Mouse (Mus musculus): Measurements from ENCODE around the gene Kcnj14.

The Kcnj14 gene

DNA sequence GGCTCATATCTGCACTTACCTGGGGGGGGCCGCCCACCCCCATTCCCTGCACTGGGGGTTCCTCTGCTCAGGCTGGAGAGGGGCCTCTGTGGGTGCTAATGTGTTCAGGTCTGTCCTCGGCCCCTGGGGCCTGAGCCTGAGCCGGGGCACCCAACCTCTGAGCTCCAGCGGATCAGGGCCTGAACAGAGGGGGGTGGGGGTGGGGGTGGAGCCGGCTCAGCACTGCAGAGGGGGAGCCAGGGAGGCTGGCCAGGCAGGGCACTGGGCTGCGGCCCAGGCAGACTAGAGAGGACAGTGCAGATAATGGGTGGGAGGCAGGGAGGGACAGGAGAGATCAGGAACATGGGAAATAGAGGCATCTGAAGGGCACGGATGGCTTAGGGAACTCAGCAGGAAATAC, at the start of gene Kcnj14:
Gene Kcnj14 (minus strand): TSS at position 185 of the 400 bp plus-strand sequence.
- no peak for DNase-seq

DNA sequence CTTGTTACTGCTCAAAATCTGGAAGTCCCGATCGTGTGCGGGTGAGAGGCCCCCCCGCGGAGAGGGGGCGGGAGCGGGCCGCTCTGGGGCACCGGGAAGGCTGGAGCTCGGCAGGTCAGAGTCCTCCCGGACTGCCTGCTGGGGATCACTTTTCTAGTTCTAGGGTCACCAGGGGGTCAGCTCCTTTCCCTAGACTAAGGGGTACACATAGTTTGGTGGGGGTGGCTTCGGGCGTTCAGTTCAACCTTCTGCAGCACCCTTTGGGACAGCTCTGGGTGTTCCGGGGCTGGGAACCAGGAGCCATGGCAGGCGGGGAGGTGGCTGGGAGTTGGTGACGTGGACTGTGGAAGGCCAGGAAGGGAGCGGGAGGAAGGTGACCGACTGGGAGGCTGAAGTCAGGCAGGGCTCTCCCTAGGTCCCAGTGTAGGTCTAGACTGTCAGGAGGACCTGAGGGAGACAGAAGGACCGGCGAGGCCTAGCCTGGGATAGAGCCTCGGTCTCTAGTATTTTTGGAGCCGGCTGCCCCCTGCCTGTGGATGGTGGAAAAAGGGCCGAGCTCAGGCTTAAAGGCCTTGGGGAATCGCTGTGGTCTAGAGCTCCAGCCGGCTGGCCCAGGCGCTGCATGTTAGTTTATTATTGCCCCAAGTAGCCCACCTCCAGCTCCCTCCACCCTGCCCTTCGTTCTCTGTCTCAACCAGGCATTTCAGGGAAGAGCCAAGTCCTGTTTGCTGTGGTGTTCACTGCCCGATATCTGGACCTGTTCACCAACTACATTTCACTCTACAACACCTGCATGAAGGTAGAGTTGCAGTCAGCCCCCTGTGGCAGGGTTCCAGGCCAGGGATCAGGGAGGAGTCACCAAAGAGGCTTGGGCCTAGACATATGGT, 48.7 kb upstream of the Kcnj14 start:
- DNase-seq, result peak; percentile 69 to 72

DNA sequence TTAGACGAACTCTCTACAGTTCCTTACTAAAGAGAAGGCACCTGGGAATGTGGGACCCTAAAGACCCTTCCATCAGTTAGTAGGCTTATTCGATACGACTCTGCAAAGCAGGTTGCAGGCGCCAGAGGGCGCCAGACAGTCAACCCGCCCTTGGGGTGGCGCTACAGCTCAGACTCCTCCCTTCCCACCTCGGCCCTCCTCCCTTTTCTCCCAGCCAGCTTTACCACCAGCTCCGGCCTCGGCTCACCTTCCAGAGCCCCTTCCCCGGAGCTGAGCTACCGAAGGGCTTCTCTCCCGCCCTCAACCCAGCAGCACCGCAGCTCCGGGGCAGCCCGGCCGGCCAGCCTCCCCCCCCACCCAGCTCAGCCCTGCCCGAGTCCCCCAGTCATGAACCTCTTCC, 48.0 kb upstream of the Kcnj14 start, which contains the start of gene Kdelr1:
Gene Kdelr1 (plus strand): TSS at position 149 of the 400 bp plus-strand sequence.
- peak; percentile 94 to 96 for DNase-seq

DNA sequence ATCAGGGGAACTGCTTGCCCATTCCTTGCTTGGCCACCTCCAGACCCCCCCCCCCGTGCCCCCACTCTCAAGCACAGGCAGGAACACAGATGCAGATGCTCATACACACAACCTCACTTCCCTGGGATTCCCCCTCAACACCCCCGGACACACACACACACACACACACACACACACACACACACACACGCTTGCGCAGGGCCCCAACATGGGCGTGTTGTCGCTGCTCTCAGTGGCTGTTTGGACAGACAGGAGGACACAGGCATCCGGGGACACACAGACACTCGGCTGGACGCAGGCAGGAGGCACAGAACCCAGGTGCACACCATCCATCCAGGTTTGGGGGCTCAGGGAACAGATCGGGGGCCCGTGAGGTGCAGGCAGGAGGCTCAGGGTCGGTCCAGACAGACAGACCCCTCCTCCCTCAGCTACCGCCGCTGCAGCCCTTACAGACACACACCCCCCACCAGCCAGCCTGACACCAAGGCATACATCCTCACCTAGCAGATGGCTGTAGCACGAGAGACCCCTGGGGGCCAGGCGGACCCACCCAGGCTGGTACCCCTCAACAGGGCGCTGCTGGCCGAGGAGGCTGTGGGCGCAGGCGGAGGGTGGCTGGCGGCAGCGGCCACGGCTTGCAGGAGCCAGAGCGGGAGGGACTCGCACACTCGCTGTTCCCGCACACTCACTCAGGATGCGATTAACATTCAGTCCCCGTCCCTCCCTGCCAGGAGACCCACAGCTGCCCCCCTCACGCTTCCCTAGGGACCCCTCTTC, 45.9 kb upstream of the Kcnj14 start:
- DNase-seq, result peak; percentile 37 to 46

DNA sequence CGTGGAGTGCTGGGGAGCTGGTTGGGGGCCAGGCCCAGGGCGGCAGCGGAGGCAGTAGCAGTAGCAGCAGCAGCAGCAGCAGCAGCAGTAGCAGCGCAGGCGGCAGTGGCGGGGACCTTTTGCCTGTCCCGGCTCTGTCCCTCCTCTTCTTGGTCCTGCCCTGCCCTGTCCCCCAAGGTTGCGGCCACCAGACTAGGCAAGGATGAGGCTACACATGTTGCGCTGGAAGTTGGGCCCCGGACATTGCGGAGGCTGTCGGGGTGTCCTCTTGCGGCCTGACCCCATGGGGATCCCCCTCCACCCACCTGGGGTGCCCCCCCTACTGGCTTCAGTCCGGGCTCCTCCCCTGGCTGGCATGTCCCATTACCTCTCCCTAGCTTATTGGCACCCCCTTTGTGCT, 45.2 kb upstream of the Kcnj14 start:
- DNase-seq, result peak in 1 of 2 experiments; percentile 40

DNA sequence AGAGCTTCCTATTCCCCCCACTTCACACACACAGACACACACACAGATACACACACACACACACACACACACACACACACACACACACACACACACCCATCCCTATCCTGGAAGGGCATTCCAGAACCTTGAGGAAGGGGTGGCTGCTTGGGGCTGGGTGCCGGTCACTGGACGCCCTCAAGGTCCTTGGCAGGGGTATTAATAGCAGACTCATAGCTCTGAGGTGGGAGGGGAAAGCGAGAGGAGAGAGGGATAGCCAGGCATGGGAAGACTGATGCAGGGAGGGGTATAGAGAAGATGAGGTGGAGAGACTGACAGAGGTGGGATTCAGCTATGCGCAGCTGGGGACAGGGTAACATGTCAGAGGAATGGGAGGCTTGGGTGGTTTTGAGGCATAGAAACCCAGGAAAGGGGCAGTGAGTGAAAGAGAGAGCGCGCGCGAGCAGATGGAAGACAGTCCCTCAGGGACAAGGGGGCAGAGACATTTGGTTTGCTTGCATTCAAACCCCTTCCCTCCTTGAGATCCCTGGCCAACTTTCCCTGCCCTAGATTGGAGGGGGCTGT, 44.6 kb upstream of the Kcnj14 start:
- peak in 1 of 2 experiments; percentile 36 for DNase-seq

DNA sequence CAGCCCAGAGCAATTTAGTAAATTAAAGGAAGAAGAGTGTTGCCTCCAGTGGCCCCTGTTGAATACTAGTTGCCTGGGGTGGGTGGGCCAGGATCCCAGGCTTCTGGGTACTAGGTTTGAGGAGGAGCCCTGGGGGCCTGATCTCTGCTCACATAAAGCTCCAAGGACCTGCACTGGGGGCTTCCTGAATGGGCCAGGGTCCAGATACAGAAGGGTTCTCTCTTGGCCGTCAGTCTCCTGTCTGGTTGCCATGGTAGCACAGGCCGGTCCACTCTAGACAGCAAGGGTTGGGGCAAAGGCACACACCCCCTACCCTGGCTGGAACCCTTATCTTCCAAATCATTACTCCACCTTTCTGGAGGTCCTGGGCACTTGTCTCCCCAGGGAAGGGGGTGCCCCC, 43.3 kb upstream of the Kcnj14 start:
- peak in 1 of 2 experiments; percentile 35 for DNase-seq

DNA sequence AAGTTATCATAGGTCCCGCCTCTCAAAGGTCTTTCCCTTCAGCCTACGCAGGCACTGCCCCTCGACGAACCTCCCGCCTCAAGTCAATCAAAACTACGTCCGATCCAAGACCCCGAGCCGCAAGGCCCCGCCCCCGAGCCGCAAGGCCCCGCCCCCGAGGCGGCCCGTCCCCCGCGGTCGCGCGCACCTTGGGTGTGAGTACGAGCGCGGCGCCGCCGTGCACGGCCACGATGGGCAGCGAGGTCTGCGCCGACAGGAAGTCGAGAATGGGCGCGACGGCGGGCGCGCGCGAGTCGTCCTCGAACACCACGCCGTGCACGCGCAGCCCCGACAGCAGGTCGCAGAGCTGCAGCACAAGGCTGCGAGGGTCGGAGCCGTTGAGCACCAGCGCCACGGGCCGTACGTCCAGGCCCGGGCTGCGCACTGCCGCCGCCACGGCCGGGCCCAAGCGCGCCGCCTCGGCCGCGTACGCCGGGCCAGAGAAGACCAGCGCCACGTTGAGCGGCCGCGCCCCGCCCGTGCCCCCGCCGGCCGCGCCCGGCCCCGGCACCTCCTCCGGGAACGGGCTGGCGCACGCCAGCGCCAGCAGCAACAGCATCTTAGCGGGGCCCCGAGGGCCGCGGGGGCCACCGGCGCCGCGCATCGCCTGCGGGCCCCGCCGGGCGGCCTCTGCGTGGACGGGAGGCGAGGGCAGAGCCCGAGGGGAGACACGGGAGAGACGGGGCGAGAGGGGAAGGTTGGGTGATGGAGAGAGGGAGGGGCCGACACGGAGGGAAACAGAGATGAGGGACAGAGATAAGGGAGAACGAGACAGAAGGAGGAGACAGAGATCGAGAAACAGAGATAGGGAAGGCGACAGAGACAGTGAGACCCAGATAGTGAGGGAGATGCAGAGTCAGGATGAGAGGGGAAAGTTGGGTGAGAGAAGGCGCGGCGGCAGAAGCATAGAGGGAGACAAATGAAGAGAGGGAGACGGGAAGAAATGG, 41.6 kb upstream of the Kcnj14 start:
- peak; percentile 85 to 92 for DNase-seq

DNA sequence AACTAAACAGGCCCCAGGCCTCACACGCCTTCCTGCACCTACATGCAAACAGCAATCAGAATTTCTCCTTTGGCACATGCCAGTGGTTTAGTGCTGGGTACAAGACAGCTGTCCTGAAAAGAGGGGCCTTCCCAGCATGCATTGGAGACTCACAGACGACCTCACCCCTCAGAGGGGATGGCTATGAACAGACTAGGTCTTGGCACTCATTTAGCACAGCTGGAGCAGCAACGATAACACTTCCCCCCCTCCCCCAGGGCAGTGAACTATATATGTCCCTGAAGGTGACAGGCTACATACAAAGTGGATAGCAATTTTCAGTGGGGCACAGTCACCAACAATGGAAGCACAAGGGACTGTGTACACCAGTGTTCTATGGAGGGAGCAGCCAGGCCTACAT, 39.9 kb upstream of the Kcnj14 start:
- no peak for DNase-seq

DNA sequence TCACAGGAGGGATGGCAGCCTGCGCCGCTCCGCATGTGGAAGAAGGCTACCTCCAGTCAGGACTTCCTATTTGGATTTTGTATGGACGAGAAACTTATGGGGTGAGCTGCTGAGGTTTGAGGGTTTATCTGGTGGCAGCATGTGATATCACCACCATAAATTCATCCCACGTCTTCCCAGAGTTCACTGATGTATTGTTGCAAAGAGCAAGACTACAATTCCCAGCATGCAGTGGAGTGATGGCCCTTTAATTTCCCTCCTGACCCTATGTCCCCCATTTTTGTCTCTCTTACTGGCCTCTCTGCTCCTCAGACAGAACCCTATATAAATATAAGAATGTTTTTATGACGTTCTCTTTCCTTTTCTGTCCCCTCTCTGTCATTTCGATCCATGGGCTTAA, 38.2 kb upstream of the Kcnj14 start:
- no peak for DNase-seq

DNA sequence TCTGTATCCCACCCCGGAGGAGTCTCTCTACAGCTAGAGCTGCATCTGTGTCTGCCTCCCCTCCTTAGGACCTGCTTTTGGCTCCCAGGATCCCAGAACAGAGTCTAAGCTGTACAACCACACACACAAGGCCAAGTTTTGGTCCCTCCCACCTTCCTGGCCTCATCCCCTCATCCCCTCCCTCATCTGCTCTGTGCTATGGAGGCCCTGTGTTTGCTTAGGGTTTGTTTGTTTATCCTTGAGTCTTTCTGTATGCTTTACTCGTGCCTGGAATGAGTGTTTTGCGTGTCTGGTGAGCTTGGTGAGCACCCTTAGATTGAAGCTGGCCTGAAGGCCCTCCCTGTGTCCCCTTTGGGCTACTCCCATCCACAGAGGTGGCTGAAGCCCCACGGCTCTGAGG, 34.4 kb upstream of the Kcnj14 start:
- no peak for DNase-seq

DNA sequence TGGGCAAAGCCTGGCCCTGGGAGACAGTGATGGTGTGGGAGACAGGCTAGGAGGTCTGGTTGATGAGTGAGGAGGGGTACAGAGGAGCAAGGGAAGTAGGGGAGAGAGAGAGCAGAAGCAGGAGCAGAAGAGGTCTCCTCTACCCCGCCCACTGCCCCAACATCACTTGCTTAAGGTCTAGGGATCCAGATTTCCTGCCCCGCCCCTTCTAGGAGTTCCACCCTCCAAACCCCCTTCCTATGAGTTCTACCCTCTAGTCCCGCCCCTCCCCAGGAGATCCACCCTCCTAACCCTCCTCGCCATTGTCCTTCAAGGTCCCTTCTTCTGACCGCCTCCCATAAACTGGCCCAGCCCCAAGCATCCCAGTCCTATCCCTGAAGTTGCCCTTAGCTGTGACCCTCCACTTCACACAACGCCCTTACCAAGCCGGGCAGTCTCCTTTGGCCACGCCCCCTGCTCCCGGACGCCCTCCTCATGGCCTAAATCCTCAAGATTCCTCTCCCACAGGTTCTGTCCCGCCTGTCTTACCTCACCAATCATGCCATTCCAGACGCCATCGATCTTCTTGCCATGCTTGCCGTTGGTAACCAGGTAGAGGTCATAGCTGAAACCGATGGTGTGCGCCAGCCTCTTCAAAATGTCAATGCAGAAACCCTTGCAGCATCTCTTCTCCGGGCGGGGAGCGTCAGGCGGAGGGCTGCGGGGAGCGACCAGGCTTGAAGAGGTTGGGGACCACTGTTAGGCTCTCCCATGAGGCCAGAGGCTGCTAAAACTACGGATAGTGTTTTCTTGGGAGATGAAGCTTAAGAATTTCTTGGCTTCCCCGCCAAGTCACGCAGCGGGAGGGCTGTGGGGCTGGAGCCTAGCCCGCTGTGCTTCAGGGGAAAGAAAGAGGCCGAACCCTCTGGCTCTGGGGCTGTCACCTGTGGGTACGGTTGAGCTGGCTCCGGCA, 32.6 kb upstream of the Kcnj14 start:
- DNase-seq, result peak; percentile 56 to 66

DNA sequence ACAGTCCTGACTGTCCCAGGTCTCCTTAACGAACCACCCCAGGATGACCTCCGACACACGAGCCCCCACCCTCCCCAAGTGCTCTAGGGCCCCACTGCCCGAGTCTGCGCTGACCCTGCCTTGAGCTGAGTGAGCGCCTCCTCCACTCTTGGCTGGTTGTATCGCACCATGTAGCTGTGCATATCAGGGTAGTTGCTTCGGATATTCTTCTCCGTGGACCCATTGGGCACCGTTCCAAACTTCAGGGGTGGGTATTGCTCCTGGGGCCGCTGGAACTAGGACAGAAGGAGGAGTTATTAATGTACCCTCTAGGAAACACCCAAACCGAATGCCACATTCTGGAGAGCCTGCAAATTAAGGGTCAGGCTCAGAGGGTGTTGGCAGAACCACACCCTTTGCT, 28.5 kb upstream of the Kcnj14 start:
- no peak for DNase-seq

DNA sequence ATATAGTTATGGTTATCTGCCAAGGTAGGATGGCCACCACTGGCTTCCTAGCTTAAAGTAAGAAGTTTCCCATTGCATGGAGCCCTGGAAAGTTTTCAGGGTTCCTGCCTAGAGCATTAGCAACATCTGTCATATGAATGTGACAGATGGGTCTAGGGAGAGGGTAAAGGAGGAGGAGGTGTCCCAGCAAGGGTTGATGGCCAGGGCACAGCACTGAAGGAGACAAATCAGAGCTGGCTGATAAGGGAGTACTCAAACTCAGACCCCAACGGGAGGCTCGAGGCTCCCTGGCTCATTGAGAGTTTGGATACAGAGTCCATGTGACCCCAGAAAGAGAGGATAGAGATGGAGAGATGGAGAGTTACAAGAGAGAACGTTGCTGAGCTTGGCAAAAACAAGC, 26.1 kb upstream of the Kcnj14 start:
- no peak for DNase-seq

DNA sequence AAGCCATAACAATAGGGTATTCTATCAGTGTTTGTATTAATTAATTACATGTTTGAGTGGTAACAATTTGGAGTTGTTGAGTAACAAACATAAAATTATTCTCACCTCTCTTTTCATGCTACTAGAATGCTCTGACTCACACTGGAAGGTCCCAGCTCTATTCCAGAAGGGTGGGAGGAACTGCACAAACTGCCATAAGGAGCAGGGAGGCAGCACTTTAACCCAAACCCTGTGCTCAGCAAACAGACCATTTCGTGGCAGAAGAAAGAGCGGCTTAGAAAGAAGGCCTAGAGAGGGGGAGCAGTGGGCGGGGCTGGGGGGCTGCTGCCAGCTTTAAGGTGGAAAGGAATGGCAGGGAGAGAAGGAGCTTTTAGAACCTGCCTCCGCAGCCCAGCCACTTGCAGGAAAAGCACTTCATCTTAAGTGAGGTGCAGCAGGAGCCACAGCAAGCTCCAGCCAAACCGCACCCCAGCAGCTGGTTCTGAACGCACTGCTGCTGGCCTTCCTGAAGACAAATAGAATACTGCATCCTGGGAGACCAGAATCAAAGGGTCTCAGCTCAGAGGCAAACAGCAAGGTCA, 24.0 kb upstream of the Kcnj14 start:
- no peak for DNase-seq

DNA sequence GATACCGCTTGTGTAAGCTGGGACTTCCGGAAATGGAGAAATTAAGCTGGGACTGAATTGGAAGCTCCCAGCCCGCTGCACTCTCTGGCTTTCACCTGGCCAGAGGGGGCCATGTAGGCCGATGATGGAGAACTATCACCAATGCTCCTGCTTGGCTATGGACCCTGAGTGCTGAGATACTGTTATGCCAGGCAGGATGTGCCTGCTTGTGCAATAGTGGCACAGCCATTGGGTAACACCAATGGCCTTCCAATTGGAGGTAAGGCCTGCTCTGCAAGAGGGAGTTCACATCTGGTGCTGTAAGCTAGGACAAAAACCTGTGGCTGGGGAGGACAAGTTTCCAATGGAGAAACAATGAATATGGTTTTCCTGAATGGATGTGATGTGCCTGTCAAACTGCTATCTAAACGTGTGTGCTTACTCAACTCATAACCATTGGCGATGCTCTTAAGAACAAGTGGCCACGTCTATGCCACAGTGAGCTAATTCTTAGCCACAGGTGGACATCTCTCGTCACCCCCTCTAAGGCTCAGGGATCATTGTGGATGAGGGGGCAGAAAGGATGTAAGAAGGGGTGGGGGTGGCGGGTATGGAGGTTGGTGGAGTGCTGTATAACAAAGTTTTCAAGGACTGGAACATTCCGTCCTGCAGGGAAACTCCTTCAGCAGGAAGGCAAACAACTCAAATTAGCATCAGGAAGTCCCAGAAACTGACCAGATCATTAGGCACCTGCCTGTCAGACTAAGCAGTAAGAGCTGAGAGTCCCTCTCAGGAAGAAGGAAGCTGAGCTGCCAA, 18.6 kb upstream of the Kcnj14 start:
- no peak for DNase-seq

DNA sequence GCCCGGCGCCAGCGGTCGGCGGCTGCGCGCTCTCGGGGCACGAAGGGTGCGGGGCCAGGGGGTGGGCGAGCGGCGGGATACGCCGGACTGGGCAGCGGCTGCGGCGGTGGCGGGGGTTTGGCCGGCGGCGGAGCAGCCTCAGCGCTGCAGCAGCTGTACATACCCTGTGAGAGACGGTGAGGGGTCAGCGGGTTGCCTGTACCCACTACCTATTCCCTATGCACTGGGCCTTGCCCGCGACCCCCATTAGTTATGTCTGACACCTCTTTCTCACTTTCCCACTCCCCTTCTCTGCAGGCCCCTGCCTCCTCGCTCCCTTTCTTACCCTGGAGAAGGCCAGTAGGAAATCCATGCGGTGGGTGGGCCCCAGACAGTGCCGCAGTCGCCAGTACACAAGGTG, 9.3 kb upstream of the Kcnj14 start:
- no peak for DNase-seq

DNA sequence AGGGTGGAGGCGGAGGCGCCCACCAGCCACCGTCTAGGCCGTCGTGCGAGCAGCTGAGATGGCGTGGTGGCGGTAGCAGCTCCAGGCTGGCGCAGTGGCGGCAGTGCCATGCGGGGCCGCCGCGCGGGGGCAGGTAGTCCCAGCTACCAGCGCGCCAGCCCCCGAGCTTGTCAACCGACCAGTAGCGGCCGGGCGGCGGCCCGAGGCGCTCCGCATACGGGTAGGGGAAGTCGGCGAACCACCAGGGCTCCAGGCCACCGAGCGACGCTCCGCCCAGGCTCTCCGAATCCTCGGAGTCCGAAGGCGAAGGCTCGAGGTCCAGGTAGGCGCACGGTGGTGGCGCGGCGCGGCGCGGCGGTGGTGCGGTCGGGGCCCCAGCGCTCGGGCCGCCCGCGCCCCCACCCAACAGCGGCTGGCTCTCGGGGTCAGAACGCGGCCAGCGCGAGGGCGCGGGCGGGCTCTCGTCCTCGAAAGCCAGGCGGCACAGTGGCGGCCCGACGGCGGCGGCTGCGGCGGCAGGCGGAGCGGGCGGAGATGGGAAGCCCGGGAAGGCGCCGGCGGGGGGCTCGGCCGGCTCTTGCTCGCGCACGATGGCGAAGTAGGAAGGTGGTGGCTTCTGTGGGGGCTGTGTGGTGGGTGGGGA, 8.7 kb upstream of the Kcnj14 start:
- DNase-seq, result no peak

DNA sequence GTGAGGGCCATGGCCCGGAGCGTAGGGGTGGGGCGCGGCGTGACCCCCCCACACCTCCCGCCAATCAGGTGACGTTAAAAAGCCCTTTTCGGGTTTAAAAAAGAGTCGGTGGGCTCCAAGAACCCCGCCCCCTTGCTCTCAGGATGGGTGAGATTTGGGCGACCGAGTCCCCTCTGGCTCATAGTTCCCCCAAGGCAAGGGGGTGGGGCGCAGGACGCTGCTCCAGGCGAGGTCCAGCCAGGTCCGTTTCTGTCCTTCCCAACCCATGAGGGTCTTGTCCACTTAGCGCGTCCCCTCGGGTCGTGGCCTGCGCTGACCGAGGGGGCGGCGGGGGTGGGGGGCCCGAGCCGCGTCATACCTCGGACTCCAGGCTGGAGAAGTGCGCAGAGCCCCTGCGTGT, 7.8 kb upstream of the Kcnj14 start:
- no peak for DNase-seq
